Mouse (Mus musculus) CH12F3 (cell line): Measurements from ENCODE around the gene Fam71e1.

Source experiments
- in situ Hi-C: fragments of 300-500 bp; cut with MboI; formaldehyde crosslinking; loops from 2 replicates; pipeline ENCODE4 v1.14.3; 2020; ENCODE audit warnings: low sequenced_read_pairs

Gene Fam71e1

DNA sequence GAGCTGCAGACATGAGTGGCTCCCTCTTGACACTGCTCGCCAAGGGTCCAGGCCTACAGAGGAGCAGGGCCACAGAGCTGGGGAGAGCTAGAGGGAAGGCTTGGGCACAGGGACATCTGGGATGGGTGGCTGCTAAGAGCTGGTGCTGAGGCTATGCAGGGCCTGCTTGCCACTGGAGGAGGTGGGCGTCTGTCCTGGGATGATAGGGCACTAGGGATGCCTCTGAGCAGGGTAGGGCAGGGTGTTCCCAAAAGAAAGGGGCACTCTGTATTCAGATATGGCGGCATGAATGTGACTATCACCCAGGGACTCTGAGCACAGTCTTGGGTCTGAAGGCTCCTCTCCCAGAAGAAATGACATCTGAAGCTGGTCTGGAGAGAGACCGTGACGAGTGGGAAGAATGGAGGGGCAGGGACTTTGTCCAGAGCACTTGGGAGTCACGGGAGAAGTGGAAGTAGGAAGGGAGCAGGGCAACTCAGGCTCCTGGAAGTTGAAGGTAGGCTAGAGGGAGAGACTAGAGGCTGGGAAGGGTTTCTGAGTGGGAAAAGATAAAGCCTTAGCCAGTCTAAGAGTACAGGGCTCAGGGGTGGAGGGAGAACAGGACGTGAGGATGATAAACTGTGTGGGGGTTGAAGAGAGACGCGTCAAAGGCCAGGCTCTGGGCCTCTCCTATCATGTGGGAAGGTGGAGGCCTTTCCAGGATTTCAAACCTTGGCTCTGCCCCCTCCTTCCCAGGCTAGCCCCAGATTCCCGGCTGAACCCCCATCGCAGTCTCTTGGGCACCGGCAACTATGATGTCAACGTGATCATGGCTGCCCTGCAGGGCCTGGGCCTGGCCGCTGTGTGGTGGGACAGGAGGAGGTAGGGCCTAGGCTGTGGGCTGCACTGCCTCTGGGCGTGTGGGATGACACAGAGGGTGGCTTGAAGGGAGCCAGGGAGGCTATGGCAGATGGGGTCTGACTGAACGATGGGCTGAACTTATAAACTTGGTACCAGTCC lies 26.4 kb upstream of the Fam71e1 start:
- in situ Hi-C loops: loop anchor here (25.0 kb wide), 1 partner anchor 208 kb away; the partner anchor contains the start of genes Acp4 and Gm15517

DNA sequence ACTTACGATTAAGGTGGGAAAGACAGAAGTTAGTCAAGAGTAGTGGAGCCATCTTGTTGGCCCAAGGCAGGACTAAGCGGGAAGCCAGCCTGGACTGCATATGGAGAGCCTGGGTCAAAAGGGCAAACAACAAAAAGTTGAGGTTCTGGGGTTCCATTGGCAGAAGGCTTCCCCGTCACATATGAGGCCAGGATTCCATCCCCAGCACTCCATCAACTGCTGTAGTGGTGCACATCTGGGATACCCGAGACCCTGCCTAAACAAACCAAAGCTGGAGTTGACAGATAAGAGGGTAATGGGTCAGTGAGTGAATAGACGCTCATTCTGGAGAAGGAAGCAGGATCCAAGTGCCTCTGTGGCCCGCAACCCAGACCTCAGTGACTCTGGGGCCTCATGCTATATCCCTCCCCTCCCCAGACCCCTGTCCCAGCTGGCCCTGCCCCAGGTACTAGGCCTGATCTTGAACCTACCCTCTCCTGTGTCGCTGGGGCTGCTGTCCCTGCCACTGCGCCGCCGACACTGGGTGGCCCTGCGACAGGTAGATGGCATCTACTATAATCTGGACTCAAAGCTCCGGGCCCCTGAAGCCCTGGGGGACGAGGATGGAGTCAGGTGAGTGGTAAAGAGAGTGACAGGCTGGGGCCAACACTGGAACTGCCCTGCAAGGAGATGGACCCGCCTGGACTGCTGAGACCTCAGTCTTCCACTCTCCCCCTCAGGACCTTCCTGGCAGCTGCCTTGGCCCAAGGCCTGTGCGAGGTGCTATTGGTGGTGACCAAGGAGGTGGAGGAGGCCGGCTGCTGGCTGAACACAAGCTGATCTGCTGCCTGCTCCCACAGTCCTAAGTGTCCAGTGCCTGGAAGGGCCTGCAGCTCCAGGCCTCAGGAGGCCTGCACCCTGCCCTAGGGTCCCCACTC lies 25.4 kb upstream of the Fam71e1 start:
- in situ Hi-C loops: loop anchor here (25.0 kb wide), 1 partner anchor 209 kb away; the partner anchor contains the start of genes Acp4 and Gm15517

DNA sequence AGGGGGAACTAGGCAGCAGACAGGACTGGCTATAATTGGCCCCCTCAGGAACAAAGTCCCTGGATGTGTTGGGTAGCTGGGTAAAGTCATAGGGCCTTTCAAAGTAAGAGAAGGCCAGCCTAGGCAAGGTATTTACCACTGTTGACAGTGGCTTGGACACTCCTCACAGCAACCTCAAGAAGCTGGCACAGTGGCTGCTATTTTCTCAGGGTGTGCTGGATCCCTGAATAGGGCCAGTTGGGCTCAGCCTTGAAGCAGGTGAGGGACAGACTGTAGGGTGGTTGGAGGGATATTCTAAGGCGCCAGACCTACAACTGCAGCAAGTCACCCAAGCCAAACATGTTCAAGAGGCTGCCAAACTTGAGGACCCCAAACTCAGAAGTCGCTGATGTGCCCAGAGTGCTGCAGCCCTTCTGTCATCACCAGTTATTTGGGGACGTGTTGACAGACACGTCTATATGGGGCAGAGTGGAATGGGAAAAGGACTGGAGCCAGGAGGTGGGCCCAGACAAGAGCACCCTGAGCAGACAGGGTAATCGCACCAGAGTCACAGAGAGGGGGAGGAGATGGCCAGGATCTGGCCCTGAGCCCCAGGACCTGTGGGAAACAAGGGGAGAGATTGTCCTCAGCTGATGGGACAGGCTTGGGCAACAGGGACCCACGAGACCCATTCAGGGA lies 24.4 kb upstream of the Fam71e1 start:
- in situ Hi-C loops: loop anchor here (25.0 kb wide), 1 partner anchor 210 kb away; the partner anchor contains the start of genes Acp4 and Gm15517

DNA sequence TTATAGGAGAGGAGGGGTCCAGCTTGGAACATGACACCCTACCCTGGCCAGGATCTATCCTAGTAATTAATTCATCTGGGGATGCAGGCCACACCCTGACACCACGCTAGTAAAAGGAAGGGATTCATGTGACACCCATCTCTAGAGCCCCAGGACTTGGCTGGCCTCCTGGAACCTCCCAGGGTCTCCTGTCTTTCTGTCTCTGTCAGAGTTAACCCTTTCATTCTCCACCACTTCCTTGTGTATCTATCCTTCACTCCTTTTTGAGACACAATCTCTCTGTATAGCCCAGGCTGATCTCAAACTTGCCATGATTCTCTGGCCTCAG lies 23.9 kb upstream of the Fam71e1 start:
- in situ Hi-C loops: loop anchor here (25.0 kb wide), 1 partner anchor 210 kb away; the partner anchor contains the start of genes Acp4 and Gm15517

DNA sequence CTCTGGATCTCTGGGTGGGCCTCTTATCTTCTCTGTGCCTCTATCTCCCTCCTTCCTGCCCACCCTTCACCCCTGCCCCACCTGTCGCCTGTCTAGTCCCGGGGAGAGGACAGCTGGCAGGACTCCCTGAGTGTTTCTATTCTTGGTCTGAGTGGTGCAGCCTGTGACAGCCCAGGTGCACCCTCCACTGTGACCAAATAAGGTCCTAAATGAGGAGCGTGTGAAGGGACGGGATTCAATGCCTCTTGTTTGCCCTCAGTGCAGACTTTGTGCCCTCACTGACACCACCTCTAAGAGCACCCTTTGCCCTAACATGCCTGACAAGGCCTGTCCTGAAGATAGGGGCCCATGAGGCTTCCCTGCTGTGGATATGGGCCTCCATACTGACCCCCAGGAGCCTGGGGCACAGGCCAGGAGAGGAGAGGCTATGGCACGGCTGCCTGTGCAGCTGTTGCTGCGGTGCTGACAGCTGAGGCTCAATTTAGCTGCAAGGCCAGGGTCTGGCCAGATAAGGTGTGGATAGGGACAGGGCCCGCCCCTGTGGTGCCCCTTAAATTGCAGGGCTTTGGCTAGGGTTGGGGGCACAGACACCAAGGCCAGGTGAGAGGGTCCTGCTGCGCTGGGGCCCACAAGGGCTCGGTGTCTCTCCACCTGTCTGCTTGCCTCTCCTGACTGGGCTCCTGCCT lies 23.3 kb upstream of the Fam71e1 start:
- in situ Hi-C loops: loop anchor here (25.0 kb wide), 1 partner anchor 211 kb away; the partner anchor contains the start of genes Acp4 and Gm15517

DNA sequence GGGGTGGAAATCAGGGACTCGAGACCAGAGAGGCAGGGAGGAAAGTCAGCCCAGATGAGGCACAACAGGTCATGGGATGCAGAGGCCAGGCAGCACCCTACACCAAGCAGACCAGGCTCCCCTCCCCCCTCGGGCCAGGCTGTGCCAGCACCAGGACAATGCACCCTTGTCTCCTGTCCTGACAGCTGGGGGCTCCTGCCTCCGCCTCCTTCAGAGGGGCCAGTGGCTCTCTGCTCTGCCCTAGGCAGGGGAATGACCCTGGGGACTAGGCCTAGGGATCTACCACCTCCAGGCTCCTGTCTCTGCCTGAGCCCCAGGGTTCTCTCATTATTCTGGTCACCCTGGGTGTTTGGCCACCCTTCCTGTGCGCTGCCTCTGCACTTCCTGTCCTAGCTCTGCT lies 22.0 kb upstream of the Fam71e1 start:
- in situ Hi-C loops: loop anchor here (25.0 kb wide), 1 partner anchor 212 kb away; the partner anchor contains the start of genes Acp4 and Gm15517

DNA sequence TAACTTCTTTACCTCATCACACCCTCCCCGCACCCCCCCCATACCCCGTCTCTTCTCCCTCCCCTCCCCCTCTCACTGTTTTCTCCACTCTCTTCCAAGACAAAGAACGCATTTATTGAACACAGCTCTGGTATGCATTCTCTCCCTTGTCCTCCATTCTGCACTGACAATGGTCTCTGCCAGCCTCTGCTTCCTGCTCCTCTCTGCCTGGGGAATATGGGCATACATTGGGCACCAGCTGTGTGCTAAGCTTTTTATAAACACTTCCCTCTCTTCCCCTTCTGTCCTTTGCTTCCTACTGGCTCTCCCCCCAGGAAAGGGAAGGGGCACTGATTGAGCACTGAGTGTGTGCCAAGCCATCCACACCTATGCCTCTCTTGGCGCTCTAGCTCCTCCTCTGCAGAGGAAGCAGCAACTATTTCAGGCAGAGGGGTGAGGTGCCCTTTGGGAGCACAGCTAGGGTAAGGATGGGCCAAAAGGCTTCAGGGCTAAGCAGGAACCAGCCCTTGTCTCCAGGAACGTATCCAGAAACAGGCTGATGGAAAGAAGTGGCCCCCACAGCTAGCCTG lies 21.3 kb upstream of the Fam71e1 start:
- in situ Hi-C loops: no loop called here

DNA sequence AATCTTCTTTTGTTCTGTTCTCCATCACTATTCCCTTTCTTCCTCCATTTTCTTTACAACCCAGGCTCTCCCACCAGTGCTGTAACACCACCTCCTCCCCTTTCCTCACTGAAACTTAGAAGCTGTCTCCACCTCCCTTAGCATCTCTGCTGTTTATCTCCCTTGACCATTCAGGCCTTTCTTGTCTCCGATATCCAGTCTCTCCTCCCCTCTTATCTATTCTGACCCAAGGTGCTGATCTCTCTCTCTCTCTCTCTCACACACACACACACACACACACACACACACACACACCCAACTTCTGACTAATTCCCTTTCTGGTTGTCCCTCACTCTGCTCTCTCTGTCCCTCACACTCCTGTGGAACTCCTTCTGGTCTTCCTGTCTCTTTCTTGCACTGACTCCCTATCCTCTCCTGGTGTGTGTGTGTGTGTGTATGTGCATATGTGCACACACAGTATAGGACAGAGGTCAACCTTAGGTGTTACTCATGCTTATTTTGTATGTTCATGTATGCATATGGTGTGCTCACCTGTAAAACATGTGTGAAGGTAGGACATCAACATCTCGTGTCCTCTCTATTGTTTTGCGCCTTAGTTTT lies 13.4 kb upstream of the Fam71e1 start:
- in situ Hi-C loops: no loop called here

DNA sequence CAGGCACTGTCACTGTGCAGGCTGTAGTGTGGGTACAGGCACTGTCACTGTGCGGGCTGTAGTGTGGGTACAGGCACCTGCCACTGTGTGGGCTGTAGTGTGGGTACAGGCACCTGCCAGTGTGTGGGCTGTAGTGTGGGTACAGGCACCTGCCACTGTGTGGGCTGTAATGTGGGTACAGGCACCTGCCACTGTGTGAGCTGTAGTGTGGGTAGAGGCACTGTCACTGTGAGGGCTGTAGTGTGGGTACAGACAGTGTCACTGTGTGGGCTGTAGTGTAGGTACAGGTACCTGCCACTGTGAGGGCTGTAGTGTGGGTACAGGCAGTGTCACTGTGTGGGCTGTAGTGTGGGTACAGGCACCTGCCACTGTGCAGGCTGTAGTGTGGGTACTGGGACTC lies 12.3 kb upstream of the Fam71e1 start:
- in situ Hi-C loops: no loop called here

DNA sequence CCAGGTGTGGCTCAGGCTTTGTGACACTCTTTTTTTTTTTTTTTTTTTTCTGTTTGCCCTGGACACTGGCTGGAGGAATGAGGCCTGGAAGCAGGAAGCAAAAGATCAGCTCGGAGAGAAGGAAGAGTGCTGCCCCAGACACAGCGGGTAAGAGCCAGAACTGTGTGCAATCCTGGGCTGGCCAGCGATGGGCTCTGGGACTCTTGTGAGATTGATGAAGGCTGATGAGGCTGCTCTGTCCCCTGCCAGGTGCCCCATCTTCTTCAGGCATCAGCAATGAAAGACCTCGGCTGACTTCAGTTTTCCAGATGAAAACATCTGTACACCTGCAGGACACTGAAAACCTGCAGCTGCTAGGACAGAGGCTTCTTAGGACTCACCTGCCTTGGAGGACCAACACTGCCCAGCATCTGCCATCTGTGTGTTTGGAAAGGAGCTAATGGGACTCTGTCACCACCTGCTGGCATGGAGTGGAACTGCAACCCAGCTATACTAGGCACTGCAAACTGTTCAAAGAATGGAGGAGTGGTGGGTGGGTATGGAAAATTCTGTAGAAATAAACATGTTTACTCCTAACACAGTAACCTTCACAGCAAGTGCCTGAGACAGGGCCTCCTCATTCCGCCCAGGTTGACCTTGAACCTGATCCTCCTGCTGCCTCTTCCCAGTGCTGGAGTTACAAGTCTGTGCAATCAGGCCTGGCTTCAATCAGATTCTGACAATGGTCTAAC lies 11.4 kb upstream of the Fam71e1 start:
- in situ Hi-C loops: no loop called here

DNA sequence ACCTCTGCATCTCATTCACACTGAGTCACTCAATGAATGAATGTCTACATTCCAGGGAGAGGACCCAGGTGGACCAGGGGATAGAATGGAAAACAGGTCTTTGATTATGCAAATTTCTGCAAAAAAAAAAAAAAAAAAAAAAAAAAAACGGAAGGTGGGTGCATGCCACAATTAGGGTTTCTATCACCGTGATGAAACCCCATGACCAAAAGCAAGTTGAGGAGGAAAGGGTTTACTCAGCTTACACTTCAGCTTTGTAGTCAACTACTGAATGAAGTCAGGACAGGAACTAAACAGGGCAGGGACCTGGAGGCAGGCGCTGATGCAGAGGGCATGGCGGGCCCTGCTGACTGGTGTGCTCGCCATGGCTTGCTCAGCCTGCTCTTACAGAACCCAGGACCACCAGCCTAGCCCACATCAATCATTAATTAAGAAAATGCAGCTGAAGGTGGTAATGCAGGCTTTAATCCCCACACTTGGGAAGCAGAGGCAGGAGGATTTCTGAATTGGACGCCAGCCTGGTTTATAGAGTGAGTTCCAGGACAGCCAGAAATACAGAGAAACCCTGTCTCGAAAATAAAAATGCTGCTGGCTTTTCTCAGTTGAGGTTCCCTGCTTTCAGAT lies 10.7 kb upstream of the Fam71e1 start:
- in situ Hi-C loops: no loop called here

DNA sequence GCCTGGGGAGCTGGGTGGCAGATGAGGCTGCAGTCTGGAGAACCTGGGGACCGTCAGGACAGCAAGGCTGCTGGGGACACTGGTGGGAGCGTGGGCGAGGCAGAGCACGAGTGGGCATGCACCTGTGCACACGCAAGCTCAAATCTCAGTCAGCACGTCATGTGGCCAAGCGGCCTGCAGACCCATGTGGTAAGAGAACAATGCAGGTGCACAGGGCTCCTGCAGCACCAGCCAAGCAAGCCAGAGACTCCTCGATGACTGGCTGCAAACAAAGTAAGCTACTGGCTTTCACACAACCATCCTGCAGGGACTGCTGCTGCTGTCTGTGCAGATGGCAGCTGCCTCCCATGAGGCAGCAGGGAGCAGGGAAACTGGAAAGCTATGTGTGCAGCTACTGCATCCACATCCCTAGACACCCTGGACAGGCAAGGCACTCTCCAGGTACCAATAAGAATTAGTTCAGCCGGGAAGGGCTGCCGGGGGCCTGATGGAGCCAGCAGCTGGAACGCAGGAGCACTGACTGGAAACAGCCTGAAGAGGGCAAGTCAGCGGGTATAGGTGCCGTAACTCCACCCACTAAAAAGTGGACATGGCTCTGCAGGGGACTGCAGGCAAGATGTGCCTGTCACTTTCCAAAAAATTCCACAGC lies 9.3 kb upstream of the Fam71e1 start:
- in situ Hi-C loops: no loop called here

DNA sequence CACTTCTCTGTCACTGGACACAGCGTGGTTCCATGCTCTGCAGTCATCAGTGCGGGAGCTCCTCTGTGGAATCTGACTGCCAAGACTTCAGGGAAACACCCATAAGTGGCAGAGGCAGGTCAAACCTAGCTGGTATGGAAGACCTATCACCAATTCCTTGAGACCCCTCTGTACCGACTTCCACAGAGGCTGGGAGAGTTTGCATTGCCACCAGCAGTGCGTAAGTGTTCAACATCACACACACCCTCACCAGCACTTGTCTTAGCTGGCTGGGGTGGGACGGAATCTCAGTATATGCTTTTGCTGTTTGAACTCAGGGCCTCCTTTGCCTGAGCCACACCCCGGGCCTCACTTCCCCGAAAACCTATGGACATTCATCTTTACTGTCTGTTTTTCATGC lies 8.4 kb upstream of the Fam71e1 start:
- in situ Hi-C loops: no loop called here

DNA sequence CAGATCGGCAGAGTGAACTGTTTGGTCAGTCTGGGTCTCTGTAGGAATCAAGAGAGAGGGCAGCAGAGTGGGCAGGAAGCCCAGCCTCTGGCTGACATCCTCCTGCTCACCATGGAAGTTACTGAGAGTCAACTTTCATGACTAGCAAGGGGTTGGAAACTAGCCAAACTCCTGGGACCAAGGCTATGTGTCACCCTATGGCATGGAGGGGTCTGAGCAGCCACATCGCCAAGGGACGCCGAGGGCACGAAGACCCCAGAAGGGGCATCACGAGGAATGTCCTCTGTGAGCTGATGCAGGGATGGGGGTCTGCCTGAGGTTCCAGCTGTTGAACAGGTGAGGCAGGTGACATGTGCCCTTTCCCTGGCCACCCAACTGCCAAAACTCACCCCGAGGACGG lies 7.8 kb upstream of the Fam71e1 start:
- in situ Hi-C loops: no loop called here

DNA sequence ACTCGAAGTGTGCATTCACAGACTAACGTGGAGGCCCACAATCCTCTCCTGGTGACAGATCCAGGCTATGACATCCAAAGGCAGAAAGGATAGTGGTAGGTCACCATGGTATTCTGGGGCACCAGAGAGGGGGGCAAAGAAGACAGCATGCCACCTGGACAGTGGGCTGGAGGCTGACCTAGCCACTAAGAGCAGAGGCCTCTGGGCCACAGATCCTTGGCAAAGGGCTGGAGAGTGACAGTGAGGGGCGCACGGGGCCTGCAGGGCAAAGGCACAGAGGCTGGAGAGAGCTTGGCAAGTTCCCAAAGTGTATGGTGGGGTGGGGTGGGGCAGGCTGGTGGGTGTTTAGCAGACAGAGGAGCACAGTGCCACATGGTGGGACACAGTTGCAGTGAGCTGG lies 6.1 kb upstream of the Fam71e1 start:
- in situ Hi-C loops: no loop called here

DNA sequence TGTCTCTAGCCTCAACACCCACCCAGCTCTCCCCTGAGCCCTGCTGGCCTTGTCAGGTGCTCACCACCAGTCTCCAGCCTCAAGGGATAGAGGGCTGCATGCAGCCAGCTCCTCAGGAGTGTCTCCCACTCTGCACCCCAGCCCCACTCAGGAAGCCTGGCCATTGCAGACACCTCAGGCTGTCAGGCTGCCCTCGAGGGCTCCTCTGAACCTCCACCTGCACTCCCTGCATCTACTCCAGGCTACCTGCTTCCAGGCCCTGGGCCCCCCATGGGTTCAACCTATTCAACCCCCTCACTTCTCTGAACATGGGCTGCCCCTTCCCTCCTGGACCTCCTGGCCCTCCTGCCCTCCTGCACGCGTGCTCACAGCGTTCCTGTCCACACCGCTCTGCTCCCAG lies 5.0 kb upstream of the Fam71e1 start:
- in situ Hi-C loops: no loop called here

DNA sequence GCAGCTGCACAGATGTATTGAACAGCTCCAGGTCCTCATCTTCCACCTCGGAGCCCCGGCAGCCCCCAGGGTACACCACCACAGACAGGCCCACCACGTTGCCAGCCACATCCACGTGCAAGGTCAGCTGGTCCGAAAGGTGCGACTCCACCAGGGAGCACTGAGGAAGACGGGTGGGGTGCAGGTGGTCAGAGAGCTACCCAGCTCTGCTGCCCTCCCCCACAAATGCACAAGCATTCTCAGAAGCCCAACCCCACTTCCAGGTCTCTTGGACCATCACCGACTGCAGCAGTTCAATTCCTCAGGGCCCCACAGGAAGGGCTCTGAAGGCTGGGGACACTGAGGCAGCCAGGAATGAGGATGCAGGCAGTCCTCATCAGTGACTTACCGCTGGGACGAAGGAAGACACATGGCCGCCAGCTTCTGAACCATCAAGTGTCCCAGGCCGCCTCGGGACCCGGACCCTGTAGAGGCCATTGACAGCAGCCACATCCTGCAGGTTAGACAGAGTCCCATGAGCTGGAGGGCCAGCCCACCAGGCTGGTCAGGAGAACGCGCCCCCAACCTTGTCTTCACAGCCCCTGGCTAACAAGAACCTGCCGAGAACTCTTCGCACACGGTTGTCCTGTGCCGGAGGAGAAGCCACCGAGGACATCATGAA lies 4.1 kb upstream of the Fam71e1 start:
- in situ Hi-C loops: no loop called here
